Mouse (Mus musculus): ENCODE measurements at regions not wholly inside any gene's neighbourhood (a gene's known extent, or its start where the extent isn't known, plus 50 kb on each side); places are given as distances from the start of the nearest gene placed in this dataset.

- no peaks in the 10 kb centered on the region for H3K36me3 ChIP-seq (ENCODE audit: control insufficient read depth, insufficient read depth, low read length)
- no peak overlapping the region for H3K27ac ChIP-seq (replicated peaks; ENCODE audit: insufficient read depth, low read depth, low read length)
- 91% methylated on average over 12 of the region's 12 CpGs for WGBS
- no peaks in the 10 kb centered on the region for H3K79me2 ChIP-seq (ENCODE audit: control insufficient read depth, insufficient read depth, low read length)
- no peak overlapping the region for H3K4me3 ChIP-seq (ENCODE audit: insufficient read depth, low read depth, low read length)
- no peaks in the 10 kb centered on the region for H3K4me1 ChIP-seq (ENCODE audit: control insufficient read depth, insufficient read depth, low read length)
- TF ChIP-seq POLR2A (IDR thresholded peaks at IDR 0.05; ENCODE audit: extremely low read depth, insufficient read depth, low read length), result no peak
- TF ChIP-seq CTCF (IDR thresholded peaks at IDR 0.05; ENCODE audit: low read depth, low read length), result no peak
- no peaks in the 10 kb centered on the region for H3K27me3 ChIP-seq (ENCODE audit: control insufficient read depth, insufficient read depth, low read length)
- H3K9ac ChIP-seq (ENCODE audit: low read depth, low read length), result no peak overlapping the region
- no peak for DNase-seq (ENCODE audit: extremely low read depth, low read depth, low spot score)
These were observed 297.0 kb downstream of the Edem1 start for GRCm38 (mm10) chr6:109125447-109125846.

- H3K27ac ChIP-seq (replicated peaks; ENCODE audit: insufficient read depth, low read depth, low read length), result no peak overlapping the region
- no peaks in the 10 kb centered on the region for H3K79me2 ChIP-seq (ENCODE audit: control insufficient read depth, insufficient read depth, low read length)
- H3K4me1 ChIP-seq (ENCODE audit: control insufficient read depth, insufficient read depth, low read length), result no peaks in the 10 kb centered on the region
- no peak overlapping the region for H3K9ac ChIP-seq (ENCODE audit: low read depth, low read length)
- no peak overlapping the region for H3K4me3 ChIP-seq (ENCODE audit: insufficient read depth, low read depth, low read length)
- DNase-seq (ENCODE audit: extremely low read depth, low read depth, low spot score), result no peak
- no peaks in the 10 kb centered on the region for H3K27me3 ChIP-seq (ENCODE audit: control insufficient read depth, insufficient read depth, low read length)
- H3K36me3 ChIP-seq (ENCODE audit: control insufficient read depth, insufficient read depth, low read length), result no peaks in the 10 kb centered on the region
- 89% methylated on average over 1 of the region's 1 CpGs for WGBS
- TF ChIP-seq CTCF (IDR thresholded peaks at IDR 0.05; ENCODE audit: low read depth, low read length) (no peak), POLR2A (IDR thresholded peaks at IDR 0.05; ENCODE audit: extremely low read depth, insufficient read depth, low read length) (no peak)
These were observed 298.8 kb downstream of the Edem1 start for GRCm38 (mm10) chr6:109127203-109127602.

GRCm38 (mm10) chr6:109146111-109146510, 317.7 kb downstream of the Edem1 start:
- H3K79me2 ChIP-seq (ENCODE audit: control insufficient read depth, insufficient read depth, low read length), result no peaks in the 10 kb centered on the region
- DNase-seq (ENCODE audit: extremely low read depth, low read depth, low spot score), result no peak
- H3K9ac ChIP-seq (ENCODE audit: low read depth, low read length), result no peak overlapping the region
- H3K36me3 ChIP-seq (ENCODE audit: control insufficient read depth, insufficient read depth, low read length), result no peaks in the 10 kb centered on the region
- no peak overlapping the region for H3K27ac ChIP-seq (replicated peaks; ENCODE audit: insufficient read depth, low read depth, low read length)
- H3K4me1 ChIP-seq (ENCODE audit: control insufficient read depth, insufficient read depth, low read length), result no peaks in the 10 kb centered on the region
- no peaks in the 10 kb centered on the region for H3K27me3 ChIP-seq (ENCODE audit: control insufficient read depth, insufficient read depth, low read length)
- WGBS, result 67% methylated on average over 5 of the region's 5 CpGs
- TF ChIP-seq CTCF (IDR thresholded peaks at IDR 0.05; ENCODE audit: low read depth, low read length) (no peak), POLR2A (IDR thresholded peaks at IDR 0.05; ENCODE audit: extremely low read depth, insufficient read depth, low read length) (no peak)
- no peak overlapping the region for H3K4me3 ChIP-seq (ENCODE audit: insufficient read depth, low read depth, low read length)

GRCm38 (mm10) chr6:109149043-109149442, 320.6 kb downstream of the Edem1 start:
- Histone ChIP-seq H3K27ac (replicated peaks; ENCODE audit: insufficient read depth, low read depth, low read length) (no peak overlapping the region), H3K9ac (ENCODE audit: low read depth, low read length) (no peak overlapping the region), H3K36me3 (ENCODE audit: control insufficient read depth, insufficient read depth, low read length) (no peaks in the 10 kb centered on the region), H3K4me1 (ENCODE audit: control insufficient read depth, insufficient read depth, low read length) (no peaks in the 10 kb centered on the region), H3K4me3 (ENCODE audit: insufficient read depth, low read depth, low read length) (no peak overlapping the region), H3K27me3 (ENCODE audit: control insufficient read depth, insufficient read depth, low read length) (no peaks in the 10 kb centered on the region), H3K79me2 (ENCODE audit: control insufficient read depth, insufficient read depth, low read length) (no peaks in the 10 kb centered on the region)
- TF ChIP-seq CTCF (IDR thresholded peaks at IDR 0.05; ENCODE audit: low read depth, low read length), result no peak
- no peak for TF ChIP-seq POLR2A (IDR thresholded peaks at IDR 0.05; ENCODE audit: extremely low read depth, insufficient read depth, low read length)
- WGBS, result 73% methylated on average over 8 of the region's 8 CpGs
- no peak for DNase-seq (ENCODE audit: extremely low read depth, low read depth, low spot score)

- Histone ChIP-seq H3K4me1 (ENCODE audit: control insufficient read depth, insufficient read depth, low read length) (no peaks in the 10 kb centered on the region), H3K36me3 (ENCODE audit: control insufficient read depth, insufficient read depth, low read length) (no peaks in the 10 kb centered on the region), H3K27me3 (ENCODE audit: control insufficient read depth, insufficient read depth, low read length) (no peaks in the 10 kb centered on the region), H3K79me2 (ENCODE audit: control insufficient read depth, insufficient read depth, low read length) (no peaks in the 10 kb centered on the region), H3K27ac (replicated peaks; ENCODE audit: insufficient read depth, low read depth, low read length) (no peak overlapping the region), H3K9ac (ENCODE audit: low read depth, low read length) (no peak overlapping the region), H3K4me3 (ENCODE audit: insufficient read depth, low read depth, low read length) (no peak overlapping the region)
- TF ChIP-seq CTCF (IDR thresholded peaks at IDR 0.05; ENCODE audit: low read depth, low read length), result peak; percentile 67
- no peak for TF ChIP-seq POLR2A (IDR thresholded peaks at IDR 0.05; ENCODE audit: extremely low read depth, insufficient read depth, low read length)
- WGBS, result 57% methylated on average over 22 of the region's 22 CpGs
- DNase-seq (ENCODE audit: extremely low read depth, low read depth, low spot score), result peak; percentile 29
These were observed 321.8 kb downstream of the Edem1 start for GRCm38 (mm10) chr6:109150023-109150911.

GRCm38 (mm10) chr6:109150912-109151256, 322.4 kb downstream of the Edem1 start:
- Histone ChIP-seq H3K9ac (ENCODE audit: low read depth, low read length) (no peak overlapping the region), H3K27ac (replicated peaks; ENCODE audit: insufficient read depth, low read depth, low read length) (no peak overlapping the region), H3K79me2 (ENCODE audit: control insufficient read depth, insufficient read depth, low read length) (no peaks in the 10 kb centered on the region), H3K4me3 (ENCODE audit: insufficient read depth, low read depth, low read length) (no peak overlapping the region), H3K27me3 (ENCODE audit: control insufficient read depth, insufficient read depth, low read length) (no peaks in the 10 kb centered on the region), H3K4me1 (ENCODE audit: control insufficient read depth, insufficient read depth, low read length) (no peaks in the 10 kb centered on the region), H3K36me3 (ENCODE audit: control insufficient read depth, insufficient read depth, low read length) (no peaks in the 10 kb centered on the region)
- TF ChIP-seq CTCF (IDR thresholded peaks at IDR 0.05; ENCODE audit: low read depth, low read length) (no peak), POLR2A (IDR thresholded peaks at IDR 0.05; ENCODE audit: extremely low read depth, insufficient read depth, low read length) (no peak)
- DNase-seq (ENCODE audit: extremely low read depth, low read depth, low spot score), result no peak
- WGBS, result 87% methylated on average over 9 of the region's 9 CpGs

Data from liver, adult 2 months (tissue).